Mouse (Mus musculus): ENCODE measurements around the gene Olfr130.

- TF ChIP-seq POLR2A (IDR thresholded peaks at IDR 0.05; ENCODE audit: borderline replicate concordance, control insufficient read depth, low read depth, low read length) (no peak), CTCF (IDR thresholded peaks at IDR 0.05; ENCODE audit: control insufficient read depth, insufficient read depth, low read length) (no peak)
These were observed 18.6 kb downstream of the Olfr130 start for GRCm38 (mm10) chr17:38082364-38082763.

Measured in bone marrow, adult 2 months (tissue).